Mouse (Mus musculus) hindbrain, embryonic 10.5 days (tissue): ENCODE measurements around the gene Commd3. TPM values are rescaled to one million over a fixed set of nuclear protein-coding genes. Genes with fewer than 3 reads are reported as not detected.

Experiments used
- DNase-seq: peaks from one replicate; pipeline ENCODE4 v3.0.0-alpha.2; 2017; ENCODE audit warnings: low spot score
- H3K27ac ChIP-seq: fragments of 300-500 bp; sonication (generic); 2 replicates; pipeline ENCODE4 v1.5.1; 2016; ENCODE audit warnings: mild to moderate bottlenecking, moderate library complexity
- H3K27me3 ChIP-seq: fragments of 300-500 bp; sonication (generic); 2 replicates; pipeline ENCODE4 v1.6.1; 2016; ENCODE audit warnings: mild to moderate bottlenecking; ENCODE audit not compliant: poor library complexity, insufficient read depth, severe bottlenecking
- H3K36me3 ChIP-seq: fragments of 300-500 bp; sonication (generic); 2 replicates; pipeline ENCODE4 v1.6.1; 2016; ENCODE audit warnings: mild to moderate bottlenecking, moderate library complexity
- H3K4me1 ChIP-seq: fragments of 300-500 bp; sonication (generic); replicated peaks from 2 replicates; pipeline ENCODE4 v1.6.1; 2016; ENCODE audit warnings: mild to moderate bottlenecking
- H3K4me3 ChIP-seq: fragments of 300-500 bp; sonication (generic); 2 replicates; pipeline ENCODE4 v1.5.1; 2016; ENCODE audit warnings: mild to moderate bottlenecking, moderate library complexity
- H3K9me3 ChIP-seq: fragments of 300-500 bp; sonication (generic); 2 replicates; pipeline ENCODE4 v1.6.1; 2016; ENCODE audit warnings: mild to moderate bottlenecking, moderate library complexity
- WGBS: fragments of 180-500 bp; shearing (Covaris S2); methylation state at CpG from one replicate; pipeline ENCODE4 v1.1.7; 2016; 5-methylcytosine and 5-hydroxymethylcytosine counted together
- polyA plus RNA-seq: library from polyadenylated mRNA; unstranded; fragments of >200 nt; fragmentation: Nextera tagmentation; extraction: Ambion mirVana; gene quantifications from 2 replicates; pipeline ENCODE4 v1.2.1, GENCODE M21; 2016

Gene Commd3
- polyA plus RNA-seq, 1 experiment from 2014 or later = 122 TPM

DNA sequence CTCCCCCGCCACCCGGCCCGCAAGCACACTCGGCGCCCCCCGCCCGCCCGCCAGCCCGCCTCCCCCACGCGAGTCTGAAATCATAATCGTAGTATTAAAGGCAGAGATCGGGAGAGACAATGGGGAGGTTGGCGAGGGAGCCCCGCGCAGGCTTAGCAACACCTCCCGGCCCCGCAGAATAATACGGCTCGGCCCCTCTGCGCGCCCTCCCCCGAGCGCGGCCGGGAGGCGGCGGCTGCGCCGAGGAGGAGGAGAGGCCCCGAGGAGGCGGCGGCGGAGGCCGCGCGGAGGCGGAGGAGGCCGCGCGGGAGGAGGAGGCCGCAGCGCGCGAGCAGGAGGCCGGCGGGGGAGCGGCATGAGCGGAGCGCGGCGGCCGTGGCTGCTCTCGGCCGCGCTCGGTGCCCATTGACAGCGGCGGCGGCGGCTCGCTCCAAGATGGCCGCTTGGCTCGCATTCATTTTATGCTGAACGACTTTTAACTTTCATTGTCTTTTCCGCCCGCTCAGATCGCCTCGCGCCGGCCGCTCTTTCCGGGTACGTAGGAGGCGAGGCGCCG lies 4.8 kb downstream of the Commd3 start, which contains the start of gene Bmi1:
Gene Bmi1 (plus strand): TSS at position 83 of the 556 bp plus-strand sequence.
- no peaks in the 10 kb centered on the region for H3K9me3 ChIP-seq
- peaks cover 3% of the 10 kb centered on the region for H3K36me3 ChIP-seq
- H3K4me1 ChIP-seq = peaks cover 60% of the 10 kb centered on the region
- peaks cover 68% of the 10 kb centered on the region for H3K27me3 ChIP-seq
- peak within 1 kb of the TSS; percentile 98 for H3K27ac ChIP-seq
- H3K4me3 ChIP-seq = peak within 1 kb of the TSS; percentile 84
- peak; percentile 73 for DNase-seq
- WGBS = under 1% methylated on average over 77 of the region's 77 CpGs

DNA sequence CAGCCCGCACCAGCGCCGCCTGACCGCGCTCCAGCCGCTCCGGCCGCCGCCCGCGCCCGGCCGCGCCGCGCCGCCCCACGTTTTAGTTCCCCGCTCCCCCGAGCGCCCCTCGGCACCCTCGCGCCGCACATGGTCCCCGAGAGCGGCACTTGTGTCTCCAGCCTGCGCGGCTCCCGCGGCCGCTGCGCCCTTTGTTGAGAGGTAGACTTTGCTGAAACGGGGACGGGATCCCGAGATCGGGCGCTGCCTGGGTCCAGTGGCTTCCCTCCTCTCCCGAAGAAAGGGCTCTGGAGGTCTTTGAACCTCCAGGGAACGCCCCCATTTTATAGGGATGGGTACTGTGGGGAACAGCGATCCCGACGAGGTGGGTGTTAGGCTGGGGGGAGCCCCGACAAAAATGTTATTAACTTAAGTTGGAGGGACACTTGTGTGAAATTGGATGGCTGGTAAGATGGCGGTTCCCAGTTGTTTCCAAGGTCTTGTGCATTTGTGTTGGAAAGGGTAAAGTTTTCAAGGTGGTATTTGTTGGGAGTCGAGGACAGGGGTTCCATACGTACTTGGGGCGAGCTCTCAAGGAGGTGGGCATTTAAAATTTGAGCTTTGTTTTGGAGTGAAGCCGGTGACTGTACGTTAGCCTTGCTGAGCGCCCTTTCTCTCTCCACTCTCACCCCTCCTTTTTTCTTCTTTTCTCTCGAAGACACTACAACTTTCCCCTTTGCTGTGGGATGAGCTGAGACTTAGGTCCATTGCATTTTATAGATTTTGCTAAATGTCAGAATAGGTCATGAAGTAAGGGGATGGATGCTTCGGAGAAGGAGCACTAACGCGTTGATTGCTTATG lies 5.7 kb downstream of the Commd3 start:
- H3K27ac ChIP-seq = peak overlapping the region; percentile 98
- peak overlapping the region; percentile 84 for H3K4me3 ChIP-seq
- H3K4me1 ChIP-seq = peaks cover 53% of the 10 kb centered on the region
- H3K27me3 ChIP-seq = peaks cover 76% of the 10 kb centered on the region
- H3K9me3 ChIP-seq = no peaks in the 10 kb centered on the region
- DNase-seq = peak; percentile 81
- peaks cover 11% of the 10 kb centered on the region for H3K36me3 ChIP-seq
- WGBS = 6% methylated on average over 55 of the region's 55 CpGs

DNA sequence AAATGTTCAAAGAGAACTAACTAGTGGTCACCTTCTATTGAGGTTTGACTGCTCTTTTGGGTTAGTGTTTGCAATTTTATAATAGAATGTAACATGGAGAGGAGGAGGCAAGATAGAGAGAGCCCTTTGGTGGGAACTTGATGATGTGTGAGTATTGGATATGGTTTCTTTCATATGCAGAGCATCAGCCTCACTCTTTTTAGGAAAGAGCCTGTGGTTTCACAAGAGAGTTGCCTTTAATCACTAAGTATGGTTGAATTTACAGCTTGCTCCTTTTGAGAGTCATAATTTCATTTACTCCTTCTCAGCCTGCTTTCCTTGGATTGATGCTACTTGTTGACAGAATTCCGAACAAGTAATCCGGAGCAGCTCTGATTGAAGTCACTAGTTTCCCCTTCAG lies 7.5 kb downstream of the Commd3 start:
- Histone ChIP-seq H3K4me1 (peaks cover 38% of the 10 kb centered on the region), H3K27me3 (peaks cover 84% of the 10 kb centered on the region), H3K9me3 (no peaks in the 10 kb centered on the region), H3K4me3 (no peak overlapping the region), H3K27ac (no peak overlapping the region), H3K36me3 (peaks cover 29% of the 10 kb centered on the region)
- no peak for DNase-seq
- 9% methylated on average over 2 of the region's 2 CpGs for WGBS

DNA sequence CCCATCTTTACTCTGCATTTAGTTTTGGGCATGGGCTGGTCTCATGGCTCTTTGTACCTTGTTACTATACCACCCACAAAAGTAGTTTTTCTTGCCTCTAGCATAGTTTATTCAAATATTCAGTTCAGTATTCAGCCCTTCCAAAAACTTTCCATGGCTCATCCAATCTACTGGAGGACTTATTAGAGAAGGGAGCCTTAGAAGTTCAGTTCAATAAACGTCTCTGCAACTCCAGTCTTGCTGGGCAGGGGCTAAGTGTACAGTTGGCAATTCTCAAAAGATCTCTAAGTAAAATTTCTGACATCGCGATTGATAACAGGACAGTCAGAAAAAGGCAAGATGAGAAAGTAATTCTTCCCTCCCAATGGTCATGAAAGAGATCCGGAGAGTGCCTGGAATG lies 8.3 kb downstream of the Commd3 start:
- WGBS = under 1% methylated on average over 4 of the region's 4 CpGs
- H3K9me3 ChIP-seq = no peaks in the 10 kb centered on the region
- H3K27ac ChIP-seq = no peak overlapping the region
- no peak for DNase-seq
- peaks cover 38% of the 10 kb centered on the region for H3K4me1 ChIP-seq
- H3K36me3 ChIP-seq = peaks cover 29% of the 10 kb centered on the region
- peak overlapping the region; percentile 54 for H3K4me3 ChIP-seq
- H3K27me3 ChIP-seq = peaks cover 84% of the 10 kb centered on the region

DNA sequence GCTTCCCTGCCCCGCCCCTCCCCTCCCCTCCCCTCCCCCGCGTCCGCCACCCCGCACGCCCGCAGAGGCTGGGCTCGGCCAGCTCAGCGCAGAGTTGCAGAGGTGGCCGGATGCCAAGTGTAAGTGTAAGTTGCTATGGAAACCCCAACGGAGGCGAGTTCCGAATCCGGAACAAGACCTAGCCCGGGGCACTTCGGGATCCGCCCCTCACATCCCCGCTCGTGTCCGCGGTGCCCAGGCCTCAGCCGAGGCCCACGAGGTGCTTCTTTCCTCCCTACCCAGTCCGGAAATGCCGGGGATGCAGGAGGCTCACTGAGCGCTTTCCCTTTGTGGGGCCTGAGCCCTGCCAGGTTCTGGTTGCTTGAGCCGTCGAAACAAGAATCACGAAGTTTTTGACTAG lies 8.8 kb downstream of the Commd3 start:
- Histone ChIP-seq H3K36me3 (peaks cover 29% of the 10 kb centered on the region), H3K9me3 (no peaks in the 10 kb centered on the region), H3K4me3 (peak overlapping the region; percentile 54), H3K27me3 (peaks cover 84% of the 10 kb centered on the region), H3K27ac (peak overlapping the region; percentile 64; the same call in 1 of the 2 replicates), H3K4me1 (peaks cover 33% of the 10 kb centered on the region)
- under 1% methylated on average over 26 of the region's 29 CpGs for WGBS
- DNase-seq = peak; percentile 65

DNA sequence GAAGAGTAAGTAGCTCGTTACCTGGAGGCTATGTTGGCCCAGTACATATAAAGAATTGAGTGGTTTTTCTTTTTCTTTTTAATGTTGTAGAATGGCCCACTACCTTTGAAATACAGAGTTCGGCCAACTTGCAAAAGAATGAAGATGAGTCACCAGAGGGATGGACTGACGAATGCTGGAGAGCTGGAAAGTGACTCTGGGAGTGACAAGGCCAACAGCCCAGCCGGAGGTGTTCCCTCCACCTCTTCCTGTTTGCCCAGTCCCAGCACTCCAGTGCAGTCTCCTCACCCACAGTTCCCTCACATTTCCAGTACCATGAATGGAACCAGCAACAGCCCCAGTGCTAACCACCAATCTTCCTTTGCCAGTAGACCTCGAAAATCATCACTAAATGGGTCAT lies 11.9 kb downstream of the Commd3 start:
- H3K4me3 ChIP-seq = no peak overlapping the region
- DNase-seq = no peak
- H3K27ac ChIP-seq = no peak overlapping the region
- 45% methylated on average over 5 of the region's 5 CpGs for WGBS
- no peaks in the 10 kb centered on the region for H3K9me3 ChIP-seq
- peaks cover 25% of the 10 kb centered on the region for H3K4me1 ChIP-seq
- H3K27me3 ChIP-seq = peaks cover 100% of the 10 kb centered on the region
- H3K36me3 ChIP-seq = peaks cover 29% of the 10 kb centered on the region

DNA sequence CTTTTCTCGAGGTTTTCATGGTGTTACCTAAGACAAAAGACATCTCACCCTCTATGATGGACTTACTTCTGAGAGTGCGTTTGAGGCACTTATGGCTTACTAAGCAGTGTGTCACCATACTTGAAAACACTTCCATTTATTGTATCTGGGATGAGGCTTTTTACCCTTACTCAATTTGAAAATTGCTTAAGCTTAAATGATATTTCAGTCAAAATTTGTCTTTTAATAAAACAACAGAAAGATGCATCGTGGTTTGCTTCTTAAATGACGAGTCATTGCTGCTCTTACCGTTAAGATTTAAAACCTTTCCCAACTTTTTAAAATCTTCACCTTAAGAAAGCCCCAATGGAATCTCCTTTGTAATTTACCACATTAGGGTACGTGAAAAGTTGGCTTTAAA lies 14.2 kb downstream of the Commd3 start:
- Histone ChIP-seq H3K9me3 (0 out of 2 replicates have a peak, but pooled peaks cover 3% of the 10 kb centered on the region), H3K36me3 (peaks cover 29% of the 10 kb centered on the region), H3K27me3 (peaks cover 100% of the 10 kb centered on the region), H3K4me1 (peaks cover 24% of the 10 kb centered on the region), H3K27ac (no peak overlapping the region), H3K4me3 (no peak overlapping the region)
- no peak for DNase-seq
- WGBS = 10% methylated on average over 6 of the region's 6 CpGs

DNA sequence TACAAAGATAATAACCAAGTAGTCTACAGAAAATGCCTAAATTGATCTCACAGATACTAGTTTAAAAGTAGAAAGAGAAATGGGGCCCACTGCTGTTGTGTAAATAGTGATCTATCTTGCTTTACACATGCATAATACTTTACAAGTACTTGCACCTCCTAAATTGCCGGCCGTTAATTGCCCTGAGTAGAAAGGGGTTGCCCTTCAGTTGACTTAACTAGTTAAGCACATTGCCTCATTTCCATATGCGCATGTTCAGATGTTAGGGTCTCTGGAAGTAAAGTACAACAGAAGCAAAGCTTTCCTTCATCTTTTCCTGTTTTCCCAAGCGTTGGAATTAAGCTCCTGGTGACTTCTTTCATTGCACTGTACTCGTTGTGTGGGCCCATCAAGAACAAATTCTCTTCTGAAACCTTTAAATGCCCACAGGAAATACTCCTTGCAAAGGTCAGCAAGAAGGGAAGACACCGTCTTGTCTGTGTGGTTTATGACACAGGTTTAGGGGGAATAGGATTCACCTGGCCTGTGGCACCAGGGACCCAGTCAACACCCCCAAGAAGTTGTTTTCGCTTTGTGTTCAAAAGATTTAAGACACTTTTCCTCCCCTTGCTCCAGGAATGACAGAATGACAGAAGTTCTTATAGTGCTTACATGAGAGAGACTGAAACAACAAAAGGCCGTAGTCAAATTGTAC lies 14.8 kb downstream of the Commd3 start:
- H3K36me3 ChIP-seq = peaks cover 26% of the 10 kb centered on the region
- DNase-seq = peak; percentile 23
- 5% methylated on average over 8 of the region's 8 CpGs for WGBS
- peaks cover 23% of the 10 kb centered on the region for H3K4me1 ChIP-seq
- H3K4me3 ChIP-seq = no peak overlapping the region
- peaks cover 100% of the 10 kb centered on the region for H3K27me3 ChIP-seq
- H3K9me3 ChIP-seq = 0 out of 2 replicates have a peak, but pooled peaks cover 3% of the 10 kb centered on the region
- H3K27ac ChIP-seq = no peak overlapping the region

DNA sequence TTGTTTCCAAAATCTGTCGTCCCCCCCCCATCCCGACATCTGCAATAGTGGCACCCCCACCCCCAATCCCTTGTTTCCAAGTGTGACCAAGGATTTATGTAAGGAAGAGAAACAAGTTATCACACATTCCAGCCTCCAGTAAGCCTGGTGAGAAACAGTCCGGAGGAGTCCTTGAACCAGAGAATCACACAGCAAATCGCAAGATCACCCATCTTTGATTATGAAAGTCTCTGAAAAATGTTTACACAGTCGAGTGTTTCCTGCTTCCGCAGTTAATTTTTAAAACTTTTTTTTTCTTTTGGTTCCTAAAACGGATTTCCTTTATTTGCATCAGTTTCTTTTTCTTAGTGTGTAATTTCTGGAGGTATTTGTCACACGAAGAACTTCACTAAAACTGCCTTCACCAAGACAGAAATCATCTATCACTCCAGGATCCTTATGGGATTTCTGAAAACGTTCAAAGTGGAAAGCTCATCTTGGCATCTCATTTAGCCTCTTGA lies 15.5 kb downstream of the Commd3 start:
- Histone ChIP-seq H3K9me3 (0 out of 2 replicates have a peak, but pooled peaks cover 3% of the 10 kb centered on the region), H3K4me1 (peaks cover 23% of the 10 kb centered on the region), H3K4me3 (no peak overlapping the region), H3K27me3 (peaks cover 100% of the 10 kb centered on the region), H3K36me3 (peaks cover 19% of the 10 kb centered on the region), H3K27ac (no peak overlapping the region)
- no peak for DNase-seq
- 4% methylated on average over 9 of the region's 9 CpGs for WGBS

DNA sequence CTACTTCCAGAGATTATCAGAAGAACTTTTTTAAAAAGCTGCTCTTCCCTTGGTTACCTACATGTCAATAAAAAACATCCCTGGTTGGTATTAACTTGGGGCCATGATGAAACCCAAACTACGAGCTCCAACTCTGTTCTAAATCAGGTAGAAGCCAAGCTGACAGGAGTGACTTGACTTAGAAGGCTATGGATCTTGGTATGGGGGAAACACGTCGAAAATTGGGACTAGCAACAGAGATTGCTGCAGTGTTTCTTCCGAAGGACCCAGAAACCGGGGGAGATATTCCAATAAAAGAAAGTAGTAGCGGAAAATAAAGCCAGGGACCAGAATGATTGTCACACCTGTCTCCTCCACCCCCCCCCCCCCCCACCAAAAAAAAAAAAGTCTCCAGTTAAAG lies 16.1 kb downstream of the Commd3 start:
- peaks cover 13% of the 10 kb centered on the region for H3K36me3 ChIP-seq
- WGBS = 4% methylated on average over 6 of the region's 6 CpGs
- peak overlapping the region; percentile 59 for H3K4me3 ChIP-seq
- DNase-seq = no peak
- H3K27me3 ChIP-seq = peaks cover 100% of the 10 kb centered on the region
- 0 out of 2 replicates have a peak, but pooled peaks cover 3% of the 10 kb centered on the region for H3K9me3 ChIP-seq
- H3K4me1 ChIP-seq = peaks cover 23% of the 10 kb centered on the region
- H3K27ac ChIP-seq = no peak overlapping the region

DNA sequence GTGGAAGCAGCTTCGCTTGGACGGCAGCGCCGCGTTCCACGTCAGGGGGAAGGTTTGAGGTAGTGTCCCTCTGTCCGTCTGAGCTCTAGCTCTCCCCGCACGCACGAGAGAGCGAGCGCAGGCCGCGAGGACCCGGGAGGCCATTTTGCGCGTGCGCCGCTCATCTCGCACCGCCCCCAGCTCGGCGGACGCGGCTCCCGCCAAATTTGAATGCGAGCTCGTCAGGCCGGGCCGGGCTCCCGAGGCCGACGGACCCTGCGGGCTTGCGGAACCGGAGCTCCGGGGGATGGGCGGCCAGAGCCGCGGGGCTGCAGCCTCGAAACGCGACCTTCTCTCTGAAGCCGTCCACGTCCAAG lies 16.5 kb downstream of the Commd3 start:
- Histone ChIP-seq H3K9me3 (0 out of 2 replicates have a peak, but pooled peaks cover 3% of the 10 kb centered on the region), H3K27me3 (peaks cover 99% of the 10 kb centered on the region), H3K4me3 (peak overlapping the region; percentile 59), H3K36me3 (peaks cover 9% of the 10 kb centered on the region), H3K4me1 (peaks cover 23% of the 10 kb centered on the region), H3K27ac (peak overlapping the region; percentile 89)
- DNase-seq = peak; percentile 75
- under 1% methylated on average over 45 of the region's 45 CpGs for WGBS

DNA sequence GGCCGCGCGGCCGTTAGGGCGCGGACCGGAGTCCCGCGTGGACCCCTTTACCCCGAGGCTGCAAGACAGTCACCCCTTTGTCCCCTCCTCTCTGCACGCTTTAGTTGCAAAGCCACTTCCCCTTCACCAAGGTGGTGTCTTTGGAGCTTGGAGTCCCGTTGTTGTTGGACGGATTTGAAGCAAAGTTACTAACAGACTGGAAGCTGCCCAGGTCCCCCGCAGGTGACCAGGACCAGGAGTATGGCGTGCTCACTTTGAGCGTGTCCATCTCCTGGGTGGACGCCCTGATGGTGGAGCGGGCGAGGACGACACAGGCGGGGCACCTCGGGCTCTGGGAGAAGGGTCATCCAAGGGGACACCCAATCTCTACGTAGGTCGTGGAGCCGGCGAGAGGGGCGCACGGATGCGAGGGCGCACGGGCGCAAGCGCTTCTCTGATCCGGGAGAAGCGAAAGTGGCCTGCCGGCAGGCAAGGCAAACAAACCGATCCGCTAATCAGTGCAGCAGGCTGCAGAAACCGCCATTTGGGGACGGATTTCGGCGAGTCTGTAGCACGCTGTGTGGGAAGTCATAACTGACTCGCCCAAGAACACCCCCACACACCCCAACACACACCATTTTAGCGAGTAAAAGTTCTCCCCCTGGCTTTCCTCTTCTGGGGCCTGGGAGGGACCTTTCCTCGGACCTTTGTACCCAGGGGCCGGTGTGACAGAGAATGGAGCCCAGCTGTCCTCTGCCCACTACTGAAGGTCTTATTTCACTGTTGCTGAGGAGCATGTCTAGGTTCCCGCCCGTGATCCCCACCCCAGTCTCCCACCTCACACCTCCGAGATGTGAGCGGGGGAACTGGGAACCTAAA lies 17.1 kb downstream of the Commd3 start:
- Histone ChIP-seq H3K4me1 (peaks cover 28% of the 10 kb centered on the region), H3K27ac (peak overlapping the region; percentile 89), H3K4me3 (peak overlapping the region; percentile 59), H3K27me3 (peaks cover 93% of the 10 kb centered on the region), H3K9me3 (0 out of 2 replicates have a peak, but pooled peaks cover 3% of the 10 kb centered on the region), H3K36me3 (peaks cover 3% of the 10 kb centered on the region)
- WGBS = under 1% methylated on average over 51 of the region's 51 CpGs
- peak; percentile 72 for DNase-seq
